Mouse (Mus musculus) liver, embryonic 13.5 days (tissue): ENCODE data around the gene Gm5294. TPM values are rescaled to one million over a fixed set of nuclear protein-coding genes. Genes with fewer than 3 reads are reported as not detected.

Experiments
- ATAC-seq: fragments of 200-750 bp; cut with Nextera tagmentation; 2 replicates; pipeline ENCODE4 v1.8.0; 2017; ENCODE audit warnings: low read depth, mild to moderate bottlenecking, moderate number of reproducible peaks, moderate library complexity
- DNase-seq: peaks from one replicate; pipeline ENCODE4 v3.0.0; 2022
- H3K27ac ChIP-seq: fragments of 300-500 bp; sonication (generic); 2 replicates; pipeline ENCODE4 v1.5.1; 2015; ENCODE audit warnings: moderate library complexity, mild to moderate bottlenecking, inconsistent platforms
- H3K27me3 ChIP-seq: fragments of 300-500 bp; sonication (generic); 2 replicates; pipeline ENCODE4 v1.6.1; 2015; ENCODE audit warnings: mild to moderate bottlenecking, inconsistent platforms
- H3K36me3 ChIP-seq: fragments of 300-500 bp; sonication (generic); 2 replicates; pipeline ENCODE4 v1.6.1; 2015; ENCODE audit warnings: mild to moderate bottlenecking, inconsistent platforms
- H3K4me1 ChIP-seq: fragments of 300-500 bp; sonication (generic); replicated peaks from 2 replicates; pipeline ENCODE4 v1.6.1; 2015; ENCODE audit warnings: inconsistent platforms
- H3K4me2 ChIP-seq: fragments of 300-500 bp; sonication (generic); 2 replicates; pipeline ENCODE4 v1.6.1; 2015; ENCODE audit warnings: inconsistent platforms, mild to moderate bottlenecking, moderate library complexity
- H3K4me3 ChIP-seq: fragments of 300-500 bp; sonication (generic); replicated peaks from 2 replicates; pipeline ENCODE4 v1.5.1; 2015; ENCODE audit warnings: mild to moderate bottlenecking, inconsistent platforms
- H3K9ac ChIP-seq: fragments of 300-500 bp; sonication (generic); 2 replicates; pipeline ENCODE4 v1.6.1; 2015; ENCODE audit warnings: mild to moderate bottlenecking, inconsistent platforms
- H3K9me3 ChIP-seq: fragments of 300-500 bp; sonication (generic); replicated peaks from 2 replicates; pipeline ENCODE4 v1.6.1; 2016; ENCODE audit warnings: inconsistent platforms
- WGBS: fragments of 180-500 bp; shearing (Covaris S2); methylation state at CpG from one replicate; pipeline ENCODE4 v1.1.7; 2015; ENCODE audit not compliant: insufficient replicate concordance; 5-methylcytosine and 5-hydroxymethylcytosine counted together
- polyA plus RNA-seq: library from polyadenylated mRNA; unstranded; fragments of >200 nt; fragmentation: Nextera tagmentation; extraction: Ambion mirVana; gene quantifications from 2 replicates; pipeline ENCODE4 v1.2.1, GENCODE M21; 2015

The Gm5294 gene
- polyA plus RNA-seq, 1 experiment from 2014 or later = not detected

DNA sequence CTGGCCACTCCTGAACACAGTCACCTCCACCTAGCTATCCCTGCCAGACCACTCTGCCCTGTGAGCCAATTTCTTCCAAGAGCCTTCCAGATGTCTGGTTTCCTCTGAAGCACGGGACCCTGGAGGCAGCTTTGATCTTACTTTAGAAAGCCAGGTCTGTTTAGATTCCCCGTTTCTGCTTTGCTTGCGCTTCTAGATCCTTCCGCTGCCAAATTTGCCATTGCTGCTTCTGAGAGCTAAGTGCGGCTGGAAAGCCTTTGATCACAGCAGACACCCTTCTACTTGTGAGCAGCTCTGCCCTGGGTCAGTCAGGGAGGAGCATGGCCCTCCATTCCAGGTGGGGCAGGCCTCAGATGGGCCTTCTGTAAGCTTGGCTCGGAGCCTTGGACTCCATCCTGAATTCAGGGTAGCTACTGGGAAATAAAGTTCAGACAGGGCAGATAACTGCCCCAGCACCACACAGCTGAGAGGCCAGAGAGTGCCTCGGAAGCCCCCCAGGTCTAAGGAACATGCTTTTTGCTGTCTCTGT, 18.2 kb upstream of the Gm5294 start:
- H3K4me3 ChIP-seq = no peak overlapping the region
- ATAC-seq (no peak), DNase-seq (no peak)
- H3K36me3 ChIP-seq = peaks cover 4% of the 10 kb centered on the region; the same call in 1 of the 2 replicates
- H3K9me3 ChIP-seq = no peaks in the 10 kb centered on the region
- WGBS = 57% methylated on average over 7 of the region's 7 CpGs
- H3K27ac ChIP-seq = no peak overlapping the region
- H3K4me2 ChIP-seq = no peak overlapping the region
- H3K4me1 ChIP-seq = no peaks in the 10 kb centered on the region
- H3K9ac ChIP-seq = no peak overlapping the region
- H3K27me3 ChIP-seq = no peaks in the 10 kb centered on the region

GRCm38 (mm10) chr5:138804286-138804685, 15.6 kb upstream of the Gm5294 start:
- H3K4me2 ChIP-seq = no peak overlapping the region
- DNase-seq (no peak), ATAC-seq (no peak)
- H3K4me1 ChIP-seq = no peaks in the 10 kb centered on the region
- no peak overlapping the region for H3K9ac ChIP-seq
- WGBS = 76% methylated on average over 5 of the region's 5 CpGs
- H3K4me3 ChIP-seq = no peak overlapping the region
- no peak overlapping the region for H3K27ac ChIP-seq
- no peaks in the 10 kb centered on the region for H3K27me3 ChIP-seq
- no peaks in the 10 kb centered on the region for H3K9me3 ChIP-seq
- H3K36me3 ChIP-seq = peaks cover 4% of the 10 kb centered on the region; the same call in 1 of the 2 replicates

DNA sequence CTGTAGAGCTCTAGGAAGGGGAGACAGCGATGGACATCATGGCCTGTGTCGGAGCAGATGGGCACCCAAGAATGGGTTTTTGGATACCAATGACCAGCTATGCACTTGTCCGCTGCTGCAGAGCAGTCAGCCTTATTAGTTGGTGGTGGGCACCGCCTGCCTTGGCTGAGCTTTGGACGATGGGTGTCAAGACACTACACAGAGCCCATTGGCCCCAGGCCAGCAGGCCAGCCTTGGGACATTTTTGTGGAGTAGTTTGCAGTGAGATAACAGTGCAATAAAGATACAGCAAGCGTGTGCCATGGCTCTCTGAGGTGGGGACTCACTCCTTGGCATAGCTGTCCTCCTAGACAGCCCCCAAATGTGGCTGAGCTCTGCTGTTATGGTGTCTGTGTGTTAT, 10.1 kb upstream of the Gm5294 start:
- peaks cover 4% of the 10 kb centered on the region; the same call in 1 of the 2 replicates for H3K36me3 ChIP-seq
- no peak for ATAC-seq
- H3K4me3 ChIP-seq = no peak overlapping the region
- no peak for DNase-seq
- H3K4me1 ChIP-seq = no peaks in the 10 kb centered on the region
- no peaks in the 10 kb centered on the region for H3K9me3 ChIP-seq
- no peak overlapping the region for H3K9ac ChIP-seq
- no peak overlapping the region for H3K4me2 ChIP-seq
- no peak overlapping the region for H3K27ac ChIP-seq
- no peaks in the 10 kb centered on the region for H3K27me3 ChIP-seq
- 72% methylated on average over 6 of the region's 6 CpGs for whole genome bisulfite sequencing

DNA sequence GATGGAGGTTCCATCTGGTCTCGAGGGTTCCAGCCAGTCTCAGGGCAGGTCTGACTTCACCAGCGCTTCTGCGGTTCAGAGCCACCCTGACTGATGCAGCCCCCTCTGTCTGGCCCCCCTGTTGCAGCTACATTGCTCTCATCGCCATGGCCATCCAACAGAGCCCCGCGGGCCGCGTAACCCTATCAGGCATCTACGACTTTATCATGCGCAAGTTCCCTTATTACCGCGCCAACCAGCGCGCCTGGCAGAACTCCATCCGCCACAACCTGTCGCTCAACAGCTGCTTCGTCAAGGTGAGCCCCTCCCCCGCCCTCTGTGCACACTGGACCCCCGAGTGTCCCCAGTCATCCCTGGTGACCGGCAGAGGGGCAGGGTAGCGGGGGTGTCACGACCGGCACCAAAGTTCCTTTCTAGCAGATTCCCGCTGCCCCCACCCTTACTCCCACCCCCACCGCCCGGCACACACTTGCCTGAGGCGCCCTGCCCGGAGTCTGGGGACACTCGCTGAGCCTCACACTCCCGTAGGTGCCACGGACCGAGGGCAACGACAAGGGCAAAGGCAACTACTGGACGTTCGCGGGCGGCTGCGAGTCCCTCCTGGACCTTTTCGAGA, 945 bp downstream of the Gm5294 start:
- no peak overlapping the region for H3K9ac ChIP-seq
- H3K27me3 ChIP-seq = peaks cover 57% of the 10 kb centered on the region
- WGBS = 3% methylated on average over 39 of the region's 39 CpGs

DNA sequence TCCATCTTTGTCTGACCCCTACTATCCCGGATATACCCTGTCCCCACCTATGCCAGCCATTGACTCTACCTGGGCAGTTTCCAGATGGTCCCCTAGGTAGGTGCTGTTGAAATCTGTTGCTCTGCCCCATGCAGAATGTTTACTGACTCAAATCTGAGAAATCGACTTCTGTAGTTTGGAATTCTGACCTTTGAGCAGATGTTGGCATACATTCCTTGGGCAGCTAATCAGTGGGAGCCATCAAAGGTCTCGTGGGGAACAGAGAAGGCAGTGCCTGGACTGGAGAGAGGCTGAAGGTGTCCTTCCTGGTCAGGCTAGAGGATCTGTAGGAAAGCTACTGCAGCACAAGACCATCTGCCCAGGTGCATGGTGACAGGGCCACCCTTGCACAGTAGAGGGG, 5.2 kb downstream of the Gm5294 start:
- H3K27me3 ChIP-seq = peaks cover 41% of the 10 kb centered on the region
- H3K27ac ChIP-seq = no peak overlapping the region
- H3K36me3 ChIP-seq = no peaks in the 10 kb centered on the region
- ATAC-seq (no peak), DNase-seq (no peak)
- H3K4me3 ChIP-seq = no peak overlapping the region
- no peak overlapping the region for H3K9ac ChIP-seq
- peaks cover 5% of the 10 kb centered on the region; the same call in 1 of the 2 replicates for H3K4me1 ChIP-seq
- no peaks in the 10 kb centered on the region for H3K9me3 ChIP-seq
- H3K4me2 ChIP-seq = no peak overlapping the region
- WGBS = 40% methylated on average over 3 of the region's 3 CpGs

More for the DNA sequence above, 945 bp downstream of the Gm5294 start:
- Histone ChIP-seq H3K27ac (no peak overlapping the region), H3K4me2 (peak overlapping the region; percentile 48), H3K4me3 (peak overlapping the region; percentile 29), H3K4me1 (peaks cover 5% of the 10 kb centered on the region; the same call in 1 of the 2 replicates), H3K9me3 (no peaks in the 10 kb centered on the region), H3K36me3 (no peaks in the 10 kb centered on the region)
- DNase-seq (no peak), ATAC-seq (no peak)

- H3K9me3 ChIP-seq = no peaks in the 10 kb centered on the region
- H3K4me3 ChIP-seq = no peak overlapping the region
- H3K4me2 ChIP-seq = no peak overlapping the region
- WGBS = 50% methylated on average over 6 of the region's 6 CpGs
- DNase-seq (no peak), ATAC-seq (no peak)
- no peaks in the 10 kb centered on the region for H3K27me3 ChIP-seq
- H3K9ac ChIP-seq = no peak overlapping the region
- no peaks in the 10 kb centered on the region for H3K4me1 ChIP-seq
- H3K27ac ChIP-seq = no peak overlapping the region
- no peaks in the 10 kb centered on the region for H3K36me3 ChIP-seq
Measured at GRCm38 (mm10) chr5:138833406-138833805, 13.5 kb downstream of the Gm5294 start.

GRCm38 (mm10) chr5:138834910-138835309, 15.0 kb downstream of the Gm5294 start:
- Histone ChIP-seq H3K36me3 (no peaks in the 10 kb centered on the region), H3K27ac (no peak overlapping the region), H3K9me3 (no peaks in the 10 kb centered on the region), H3K9ac (no peak overlapping the region), H3K4me1 (no peaks in the 10 kb centered on the region), H3K4me3 (no peak overlapping the region), H3K4me2 (no peak overlapping the region), H3K27me3 (no peaks in the 10 kb centered on the region)
- no peak for ATAC-seq
- no peak for DNase-seq
- WGBS = 41% methylated on average over 3 of the region's 3 CpGs

GRCm38 (mm10) chr5:138840981-138841380, 21.1 kb downstream of the Gm5294 start:
- Histone ChIP-seq H3K36me3 (no peaks in the 10 kb centered on the region), H3K9ac (no peak overlapping the region), H3K9me3 (no peaks in the 10 kb centered on the region), H3K27me3 (no peaks in the 10 kb centered on the region), H3K27ac (no peak overlapping the region), H3K4me2 (no peak overlapping the region), H3K4me3 (no peak overlapping the region), H3K4me1 (no peaks in the 10 kb centered on the region)
- WGBS = 67% methylated on average over 4 of the region's 4 CpGs
- DNase-seq = no peak
- no peak for ATAC-seq

DNA sequence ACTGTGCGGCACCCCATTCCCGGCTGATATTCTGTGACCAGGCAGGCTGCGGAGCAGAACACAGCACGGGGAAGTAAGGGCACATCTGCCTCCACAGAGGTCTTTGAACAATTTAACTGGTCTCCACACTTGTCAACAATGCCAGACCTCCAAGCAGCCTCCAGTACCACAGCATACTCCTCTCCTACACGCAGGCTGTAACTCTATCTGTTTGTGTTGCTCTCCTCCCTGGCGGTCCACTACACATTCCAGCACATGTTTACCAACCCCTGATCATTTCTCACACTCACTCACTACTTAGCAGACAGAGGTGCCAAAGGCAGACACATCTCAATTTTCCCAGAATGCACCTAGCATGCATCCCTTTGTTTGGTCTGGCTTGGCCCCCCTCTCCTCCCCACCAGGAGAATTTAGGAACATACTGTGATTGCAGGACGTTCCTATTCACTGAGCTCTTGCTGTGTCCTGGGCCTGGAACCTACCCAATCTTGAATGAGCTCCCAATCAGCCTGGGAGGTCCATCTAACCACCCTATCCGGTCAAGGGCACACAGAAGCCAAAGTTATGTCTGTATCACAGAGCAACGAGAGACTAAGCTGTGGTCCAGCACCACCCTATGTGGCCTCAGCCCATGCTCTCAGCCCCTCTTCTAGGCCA, 23.4 kb downstream of the Gm5294 start:
- H3K4me1 ChIP-seq = no peaks in the 10 kb centered on the region
- no peak overlapping the region for H3K4me3 ChIP-seq
- H3K4me2 ChIP-seq = no peak overlapping the region
- no peak for ATAC-seq
- H3K27ac ChIP-seq = no peak overlapping the region
- WGBS = 54% methylated on average over 9 of the region's 9 CpGs
- H3K36me3 ChIP-seq = no peaks in the 10 kb centered on the region
- DNase-seq = no peak
- H3K27me3 ChIP-seq = no peaks in the 10 kb centered on the region
- H3K9ac ChIP-seq = no peak overlapping the region
- no peaks in the 10 kb centered on the region for H3K9me3 ChIP-seq

GRCm38 (mm10) chr5:138846506-138846905, 26.6 kb downstream of the Gm5294 start:
- H3K27me3 ChIP-seq = no peaks in the 10 kb centered on the region
- ATAC-seq (no peak), DNase-seq (no peak)
- no peak overlapping the region for H3K27ac ChIP-seq
- H3K9ac ChIP-seq = no peak overlapping the region
- H3K4me1 ChIP-seq = no peaks in the 10 kb centered on the region
- no peaks in the 10 kb centered on the region for H3K36me3 ChIP-seq
- WGBS = 48% methylated on average over 4 of the region's 4 CpGs
- H3K4me2 ChIP-seq = no peak overlapping the region
- H3K4me3 ChIP-seq = no peak overlapping the region
- H3K9me3 ChIP-seq = no peaks in the 10 kb centered on the region

DNA sequence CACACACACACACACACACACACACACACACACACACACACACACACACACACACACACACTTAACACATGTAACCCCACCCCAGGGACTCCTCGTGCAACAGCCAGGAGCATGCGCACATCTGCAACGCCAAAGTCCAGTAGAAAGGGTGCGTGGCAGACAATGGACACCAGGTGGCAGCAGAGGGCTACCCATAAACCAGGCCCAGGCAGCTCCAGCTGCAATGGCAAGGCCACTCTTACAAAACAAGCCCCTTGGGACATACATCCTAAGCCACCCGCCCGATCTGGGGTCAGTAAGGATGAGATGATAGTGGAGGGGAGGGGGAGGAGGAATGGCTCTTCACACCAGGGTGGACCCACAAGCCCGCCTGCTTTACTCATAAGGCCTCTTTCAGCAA, 28.2 kb downstream of the Gm5294 start:
- DNase-seq = peak; percentile 64
- 6% methylated on average over 7 of the region's 7 CpGs for WGBS
- no peaks in the 10 kb centered on the region for H3K4me1 ChIP-seq
- H3K9ac ChIP-seq = no peak overlapping the region
- H3K36me3 ChIP-seq = no peaks in the 10 kb centered on the region
- H3K9me3 ChIP-seq = no peaks in the 10 kb centered on the region
- H3K27ac ChIP-seq = no peak overlapping the region
- no peak overlapping the region for H3K4me3 ChIP-seq
- ATAC-seq = peak; percentile 67
- no peak overlapping the region for H3K4me2 ChIP-seq
- H3K27me3 ChIP-seq = no peaks in the 10 kb centered on the region
